Mouse (Mus musculus): ENCODE measurements around the gene Gbe1. TPM values are rescaled to one million over a fixed set of nuclear protein-coding genes. Genes with fewer than 3 reads are reported as not detected.

Gbe1 gene
- polyA plus RNA-seq, 1 experiment from 2014 or later, result 17.6 TPM

DNA sequence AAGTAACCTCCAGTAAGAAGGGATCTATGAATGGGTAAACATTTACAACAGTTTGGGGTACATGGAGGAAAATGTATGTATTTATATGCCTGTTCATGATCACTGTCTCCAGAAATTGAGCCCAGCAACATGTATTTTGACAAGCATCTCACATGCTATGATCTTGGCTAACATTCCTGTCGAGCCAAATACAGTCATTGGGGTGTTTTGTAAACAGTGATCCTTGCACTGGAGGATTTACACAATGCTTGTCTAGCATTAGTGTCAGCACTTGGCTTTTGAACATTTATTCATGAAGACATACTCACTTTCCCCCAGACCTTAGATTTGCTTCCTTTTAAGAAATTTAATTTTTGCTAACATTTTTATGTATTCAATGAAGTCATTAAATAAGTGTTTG is 30.7 kb downstream of the Gbe1 start:
- Histone ChIP-seq H3K36me3 (ENCODE audit: control insufficient read depth, insufficient read depth, low read length) (no peaks in the 10 kb centered on the region), H3K4me1 (ENCODE audit: control insufficient read depth, insufficient read depth, low read length) (no peaks in the 10 kb centered on the region), H3K4me2 (ENCODE audit: low read depth, low read length) (no peak overlapping the region), H3K9me3 (ENCODE audit: control insufficient read depth, low read length) (no peaks in the 10 kb centered on the region), H3K9ac (ENCODE audit: low read depth, low read length) (no peak overlapping the region), H3K27me3 (replicated peaks; ENCODE audit: control insufficient read depth, insufficient read depth, low read length) (no peaks in the 10 kb centered on the region), H3K4me3 (ENCODE audit: low read depth, low read length) (no peak overlapping the region), H3K27ac (replicated peaks; ENCODE audit: low read depth, low read length) (no peak overlapping the region)
- DNase-seq (ENCODE audit: low spot score) (no peak), ATAC-seq (ENCODE audit: low read depth) (no peak)
- WGBS, result 67% methylated on average over 1 of the region's 1 CpGs

DNA sequence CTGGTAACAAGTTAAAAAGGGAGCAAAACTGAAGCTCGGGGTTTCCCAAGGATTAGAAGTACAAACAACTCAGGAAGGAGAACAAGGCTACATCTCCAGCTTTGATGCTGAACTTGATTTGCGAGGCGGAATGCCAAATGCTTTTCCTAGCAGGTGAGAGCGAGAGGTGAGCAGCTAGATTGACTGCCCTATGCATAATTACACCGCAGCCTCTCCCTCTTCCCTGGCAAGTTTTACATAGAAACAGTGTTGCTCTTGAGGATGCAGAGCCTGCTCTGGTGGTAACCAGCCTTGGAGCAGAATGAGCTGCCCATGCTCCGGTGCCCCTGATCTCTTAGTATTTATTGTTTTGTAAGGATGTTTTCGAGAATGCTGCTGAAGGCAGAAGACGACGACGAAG is 31.9 kb downstream of the Gbe1 start:
- no peak overlapping the region for H3K27ac ChIP-seq (replicated peaks; ENCODE audit: low read depth, low read length)
- H3K9ac ChIP-seq (ENCODE audit: low read depth, low read length), result no peak overlapping the region
- no peaks in the 10 kb centered on the region for H3K36me3 ChIP-seq (ENCODE audit: control insufficient read depth, insufficient read depth, low read length)
- H3K9me3 ChIP-seq (ENCODE audit: control insufficient read depth, low read length), result no peaks in the 10 kb centered on the region
- ATAC-seq (ENCODE audit: low read depth), result no peak
- H3K4me2 ChIP-seq (ENCODE audit: low read depth, low read length), result no peak overlapping the region
- H3K4me1 ChIP-seq (ENCODE audit: control insufficient read depth, insufficient read depth, low read length), result no peaks in the 10 kb centered on the region
- DNase-seq (ENCODE audit: low spot score), result no peak
- H3K4me3 ChIP-seq (ENCODE audit: low read depth, low read length), result no peak overlapping the region
- H3K27me3 ChIP-seq (replicated peaks; ENCODE audit: control insufficient read depth, insufficient read depth, low read length), result no peaks in the 10 kb centered on the region
- 68% methylated on average over 10 of the region's 10 CpGs for WGBS

DNA sequence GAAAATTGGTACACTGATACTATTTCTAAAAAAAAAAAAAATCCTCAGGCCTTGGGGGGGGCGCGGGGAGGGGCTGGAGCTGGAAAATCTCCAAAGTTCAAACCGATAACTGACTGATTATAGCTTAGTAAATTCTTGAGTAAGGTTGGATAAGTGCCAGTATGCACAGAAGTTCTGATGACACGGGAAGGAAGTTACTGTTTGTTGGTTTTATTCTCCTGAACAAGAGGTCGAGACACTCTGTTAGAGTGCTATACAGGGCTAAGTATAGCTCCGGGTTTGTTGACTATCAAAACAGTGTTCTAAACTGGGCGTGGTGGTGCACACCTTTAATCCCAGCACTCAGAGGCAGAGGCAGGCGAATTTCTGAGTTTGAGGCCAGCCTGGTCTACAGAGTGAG is 36.3 kb downstream of the Gbe1 start:
- H3K9me3 ChIP-seq (ENCODE audit: control insufficient read depth, low read length), result no peaks in the 10 kb centered on the region
- no peaks in the 10 kb centered on the region for H3K27me3 ChIP-seq (replicated peaks; ENCODE audit: control insufficient read depth, insufficient read depth, low read length)
- WGBS, result 79% methylated on average over 8 of the region's 8 CpGs

DNA sequence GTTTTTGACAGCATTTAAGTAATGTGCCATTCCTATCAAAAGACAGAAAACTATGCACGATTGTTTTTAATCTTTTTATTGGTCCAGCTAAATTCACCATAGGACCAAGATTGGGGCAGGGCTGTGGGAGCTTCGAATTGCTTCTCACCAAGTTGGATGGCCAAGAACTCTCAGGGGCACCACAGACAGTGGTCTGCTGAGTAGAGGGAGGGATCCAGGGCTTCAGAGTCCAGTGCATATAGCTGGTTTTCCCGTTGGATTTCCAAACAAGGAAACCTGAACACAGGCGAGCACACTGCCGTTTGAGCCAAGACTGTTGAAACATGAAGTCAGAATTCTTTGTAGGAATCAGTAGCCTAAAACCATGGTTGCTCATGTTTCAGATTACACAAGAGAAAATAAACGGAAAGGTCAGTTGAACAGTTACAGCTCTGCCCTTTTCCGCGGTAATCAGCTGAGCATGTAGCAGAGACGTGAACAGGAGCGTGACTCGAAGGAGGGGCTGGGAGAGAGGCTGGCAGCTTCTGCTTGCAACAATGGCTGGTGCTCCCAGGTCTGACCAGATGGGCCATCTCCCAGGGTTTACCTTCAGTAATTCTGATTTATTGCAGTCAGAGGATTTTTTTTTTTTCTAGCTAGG is 38.0 kb downstream of the Gbe1 start:
- Histone ChIP-seq H3K9ac (ENCODE audit: low read depth, low read length) (no peak overlapping the region), H3K36me3 (ENCODE audit: control insufficient read depth, insufficient read depth, low read length) (no peaks in the 10 kb centered on the region), H3K27ac (replicated peaks; ENCODE audit: low read depth, low read length) (no peak overlapping the region), H3K4me3 (ENCODE audit: low read depth, low read length) (no peak overlapping the region), H3K27me3 (replicated peaks; ENCODE audit: control insufficient read depth, insufficient read depth, low read length) (no peaks in the 10 kb centered on the region), H3K4me2 (ENCODE audit: low read depth, low read length) (peak overlapping the region; percentile 3; the same call in 1 of the 2 replicates), H3K4me1 (ENCODE audit: control insufficient read depth, insufficient read depth, low read length) (no peaks in the 10 kb centered on the region), H3K9me3 (ENCODE audit: control insufficient read depth, low read length) (no peaks in the 10 kb centered on the region)
- peak; percentile 36 for DNase-seq (ENCODE audit: low spot score)
- 32% methylated on average over 11 of the region's 11 CpGs for WGBS
- 0 out of 2 replicates have a peak, but pooled peaks have one; percentile 30 for ATAC-seq (ENCODE audit: low read depth)

More for the DNA sequence above, 36.3 kb downstream of the Gbe1 start:
- no peak overlapping the region for H3K27ac ChIP-seq (replicated peaks; ENCODE audit: low read depth, low read length)
- DNase-seq (ENCODE audit: low spot score) (no peak), ATAC-seq (ENCODE audit: low read depth) (no peak)
- no peak overlapping the region for H3K4me3 ChIP-seq (ENCODE audit: low read depth, low read length)
- no peak overlapping the region for H3K9ac ChIP-seq (ENCODE audit: low read depth, low read length)
- H3K36me3 ChIP-seq (ENCODE audit: control insufficient read depth, insufficient read depth, low read length), result no peaks in the 10 kb centered on the region
- no peak overlapping the region for H3K4me2 ChIP-seq (ENCODE audit: low read depth, low read length)
- H3K4me1 ChIP-seq (ENCODE audit: control insufficient read depth, insufficient read depth, low read length), result no peaks in the 10 kb centered on the region

DNA sequence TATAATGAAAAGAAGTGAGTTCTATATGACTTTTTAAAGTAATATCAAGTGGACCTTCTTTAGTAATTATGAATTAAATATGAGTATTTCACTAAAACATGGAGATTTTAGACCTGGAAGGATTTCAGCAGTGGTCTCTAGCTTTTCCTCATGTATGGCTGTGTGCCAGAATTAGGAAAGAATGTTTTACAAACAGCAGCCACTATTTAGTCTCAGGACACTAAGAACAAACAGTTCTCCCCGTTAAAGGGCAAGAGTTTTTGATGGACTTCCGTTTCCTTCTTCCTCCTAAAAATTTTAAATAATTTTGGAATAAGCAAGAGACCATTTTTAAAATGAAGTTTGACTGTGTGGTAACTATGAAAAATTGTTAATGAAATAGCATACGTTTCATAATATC is 38.8 kb downstream of the Gbe1 start:
- no peaks in the 10 kb centered on the region for H3K27me3 ChIP-seq (replicated peaks; ENCODE audit: control insufficient read depth, insufficient read depth, low read length)
- ATAC-seq (ENCODE audit: low read depth) (no peak), DNase-seq (ENCODE audit: low spot score) (no peak)
- no peak overlapping the region for H3K4me3 ChIP-seq (ENCODE audit: low read depth, low read length)
- WGBS, result 40% methylated on average over 3 of the region's 3 CpGs
- H3K4me1 ChIP-seq (ENCODE audit: control insufficient read depth, insufficient read depth, low read length), result no peaks in the 10 kb centered on the region
- no peaks in the 10 kb centered on the region for H3K9me3 ChIP-seq (ENCODE audit: control insufficient read depth, low read length)
- H3K4me2 ChIP-seq (ENCODE audit: low read depth, low read length), result no peak overlapping the region
- no peak overlapping the region for H3K27ac ChIP-seq (replicated peaks; ENCODE audit: low read depth, low read length)
- no peak overlapping the region for H3K9ac ChIP-seq (ENCODE audit: low read depth, low read length)
- H3K36me3 ChIP-seq (ENCODE audit: control insufficient read depth, insufficient read depth, low read length), result no peaks in the 10 kb centered on the region

DNA sequence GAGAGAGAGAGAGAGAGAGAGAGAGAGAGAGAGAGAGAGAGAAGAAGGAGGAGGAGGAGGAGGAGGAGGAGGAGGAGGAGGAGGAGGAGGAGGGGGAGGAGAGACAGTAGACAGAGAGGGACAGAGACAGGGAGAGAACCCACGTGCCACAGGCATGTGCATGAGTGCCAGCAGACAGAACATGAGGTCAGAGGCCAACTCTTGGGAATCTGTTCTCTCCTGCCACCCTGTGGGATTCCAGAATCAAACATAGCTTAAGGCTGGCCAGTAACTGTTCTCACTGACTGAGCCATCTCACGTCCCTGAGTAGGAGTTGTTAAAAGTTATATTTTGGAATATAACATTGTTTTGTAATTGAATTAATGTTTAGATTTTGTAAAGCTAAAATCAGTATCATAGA is 39.3 kb downstream of the Gbe1 start:
- WGBS, result 23% methylated on average over 2 of the region's 2 CpGs

DNA sequence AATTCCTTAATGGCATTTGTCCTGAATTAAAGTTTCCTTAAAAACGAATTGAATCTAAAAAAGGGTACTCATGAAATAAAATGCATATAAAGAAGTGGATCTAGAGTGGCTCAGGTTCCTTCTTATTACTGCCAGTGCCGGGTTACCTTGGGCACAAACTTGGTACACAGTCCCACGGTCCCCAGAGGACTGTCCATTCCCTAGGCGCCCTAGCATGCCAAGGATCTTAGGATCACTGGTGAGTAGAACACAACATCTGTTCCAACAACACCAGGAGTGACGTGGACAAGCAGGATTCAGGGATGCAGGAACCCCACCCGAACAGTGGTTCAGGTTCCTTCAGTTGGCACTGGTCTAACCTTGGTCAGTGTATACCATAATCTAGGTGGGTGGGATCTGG is 44.6 kb downstream of the Gbe1 start:
- Histone ChIP-seq H3K4me3 (ENCODE audit: low read depth, low read length) (no peak overlapping the region), H3K36me3 (ENCODE audit: control insufficient read depth, insufficient read depth, low read length) (no peaks in the 10 kb centered on the region), H3K9me3 (ENCODE audit: control insufficient read depth, low read length) (peaks cover 18% of the 10 kb centered on the region; the same call in 1 of the 2 replicates), H3K27me3 (replicated peaks; ENCODE audit: control insufficient read depth, insufficient read depth, low read length) (no peaks in the 10 kb centered on the region), H3K9ac (ENCODE audit: low read depth, low read length) (no peak overlapping the region), H3K4me1 (ENCODE audit: control insufficient read depth, insufficient read depth, low read length) (no peaks in the 10 kb centered on the region), H3K4me2 (ENCODE audit: low read depth, low read length) (no peak overlapping the region), H3K27ac (replicated peaks; ENCODE audit: low read depth, low read length) (no peak overlapping the region)
- 88% methylated on average over 6 of the region's 6 CpGs for WGBS
- DNase-seq (ENCODE audit: low spot score), result no peak
- no peak for ATAC-seq (ENCODE audit: low read depth)

More for the DNA sequence above, 39.3 kb downstream of the Gbe1 start:
- H3K4me2 ChIP-seq (ENCODE audit: low read depth, low read length), result no peak overlapping the region
- peak; percentile 40 for DNase-seq (ENCODE audit: low spot score)
- H3K27ac ChIP-seq (replicated peaks; ENCODE audit: low read depth, low read length), result no peak overlapping the region
- no peaks in the 10 kb centered on the region for H3K4me1 ChIP-seq (ENCODE audit: control insufficient read depth, insufficient read depth, low read length)
- H3K9ac ChIP-seq (ENCODE audit: low read depth, low read length), result no peak overlapping the region
- ATAC-seq (ENCODE audit: low read depth), result no peak
- H3K9me3 ChIP-seq (ENCODE audit: control insufficient read depth, low read length), result no peaks in the 10 kb centered on the region
- no peaks in the 10 kb centered on the region for H3K27me3 ChIP-seq (replicated peaks; ENCODE audit: control insufficient read depth, insufficient read depth, low read length)
- no peaks in the 10 kb centered on the region for H3K36me3 ChIP-seq (ENCODE audit: control insufficient read depth, insufficient read depth, low read length)
- no peak overlapping the region for H3K4me3 ChIP-seq (ENCODE audit: low read depth, low read length)

DNA sequence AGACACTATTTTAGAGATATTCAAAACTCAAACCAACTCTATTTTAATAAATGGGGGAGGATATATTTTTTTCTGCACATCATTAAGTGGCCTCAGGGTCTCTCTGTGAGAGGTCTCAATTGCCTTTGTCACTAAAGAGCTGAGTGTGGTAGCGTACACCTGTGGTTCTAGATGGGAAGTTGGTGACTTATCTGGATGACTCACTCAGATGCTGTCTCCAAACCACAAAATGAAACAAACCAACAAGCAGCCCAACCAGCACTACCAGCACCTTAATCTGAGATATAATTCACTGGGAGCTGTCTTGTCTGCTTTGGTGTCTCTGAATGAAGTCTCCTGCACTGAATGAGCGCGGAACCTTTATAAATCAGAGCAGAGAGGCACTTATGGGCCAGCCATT is 51.5 kb downstream of the Gbe1 start:
- 94% methylated on average over 3 of the region's 3 CpGs for WGBS
- DNase-seq (ENCODE audit: low spot score) (no peak), ATAC-seq (ENCODE audit: low read depth) (no peak)
- Histone ChIP-seq H3K4me3 (ENCODE audit: low read depth, low read length) (no peak overlapping the region), H3K36me3 (ENCODE audit: control insufficient read depth, insufficient read depth, low read length) (no peaks in the 10 kb centered on the region), H3K4me1 (ENCODE audit: control insufficient read depth, insufficient read depth, low read length) (no peaks in the 10 kb centered on the region), H3K27ac (replicated peaks; ENCODE audit: low read depth, low read length) (no peak overlapping the region), H3K9me3 (ENCODE audit: control insufficient read depth, low read length) (0 out of 2 replicates have a peak, but pooled peaks cover 6% of the 10 kb centered on the region), H3K9ac (ENCODE audit: low read depth, low read length) (no peak overlapping the region), H3K27me3 (replicated peaks; ENCODE audit: control insufficient read depth, insufficient read depth, low read length) (no peaks in the 10 kb centered on the region), H3K4me2 (ENCODE audit: low read depth, low read length) (no peak overlapping the region)

DNA sequence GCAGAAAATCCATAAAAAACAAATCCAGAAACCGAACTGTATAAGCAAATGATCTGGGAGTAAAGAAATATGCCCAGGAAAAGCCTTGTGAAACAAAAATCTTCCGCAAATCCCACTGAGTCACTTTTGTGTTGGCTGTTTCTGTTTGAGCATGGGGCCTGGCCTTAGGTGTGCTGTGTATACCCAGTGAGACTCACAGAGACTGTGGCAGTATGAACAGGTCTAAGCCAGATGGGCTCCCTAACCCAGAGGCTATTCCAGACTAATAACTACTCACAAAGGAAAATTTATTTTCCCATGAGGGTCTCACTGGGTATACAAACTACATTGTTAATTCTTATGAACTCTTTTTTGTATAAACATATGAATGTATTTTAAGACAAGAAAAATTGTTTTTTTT is 67.3 kb downstream of the Gbe1 start:
- DNase-seq (ENCODE audit: low spot score) (no peak), ATAC-seq (ENCODE audit: low read depth) (no peak)
- no peak overlapping the region for H3K9ac ChIP-seq (ENCODE audit: low read depth, low read length)
- H3K9me3 ChIP-seq (ENCODE audit: control insufficient read depth, low read length), result no peaks in the 10 kb centered on the region
- 82% methylated on average over 2 of the region's 2 CpGs for WGBS
- no peaks in the 10 kb centered on the region for H3K4me1 ChIP-seq (ENCODE audit: control insufficient read depth, insufficient read depth, low read length)
- H3K36me3 ChIP-seq (ENCODE audit: control insufficient read depth, insufficient read depth, low read length), result no peaks in the 10 kb centered on the region
- no peak overlapping the region for H3K27ac ChIP-seq (replicated peaks; ENCODE audit: low read depth, low read length)
- H3K27me3 ChIP-seq (replicated peaks; ENCODE audit: control insufficient read depth, insufficient read depth, low read length), result no peaks in the 10 kb centered on the region
- no peak overlapping the region for H3K4me2 ChIP-seq (ENCODE audit: low read depth, low read length)
- no peak overlapping the region for H3K4me3 ChIP-seq (ENCODE audit: low read depth, low read length)

All from embryonic facial prominence, embryonic 14.5 days (tissue).